Mouse (Mus musculus) thymus, postnatal 4 days (tissue): ENCODE data around the gene Myo18a.

Experiments
- DNase-seq: peaks from one replicate; pipeline ENCODE4 v3.0.0; 2021

Gene Myo18a

DNA sequence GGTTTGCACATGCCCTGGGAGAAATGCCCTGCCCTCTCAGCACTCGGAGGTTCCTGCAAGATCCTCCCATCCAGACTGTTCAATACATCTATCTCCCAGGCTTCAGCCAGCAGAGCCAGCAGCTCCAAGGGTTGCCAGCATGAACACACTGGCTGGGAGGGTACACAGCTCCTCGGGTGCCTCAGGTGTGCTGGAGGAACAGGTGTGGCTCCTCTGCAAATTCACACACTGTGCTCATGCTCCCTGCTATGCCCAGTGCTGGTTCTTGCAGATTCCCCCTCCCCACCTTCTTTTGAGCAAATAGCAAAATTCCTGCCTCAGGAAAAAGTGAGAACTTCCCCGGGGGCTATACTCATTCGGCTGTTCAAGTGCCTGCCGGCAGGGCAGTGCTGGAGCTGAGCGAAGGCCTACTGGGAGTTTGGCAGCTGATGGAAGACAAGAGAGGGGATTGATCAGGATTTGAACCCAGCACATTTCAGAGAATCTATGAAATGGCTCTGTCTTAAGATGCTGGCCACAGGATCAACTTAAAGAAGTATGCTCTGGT, 111.7 kb downstream of the Myo18a start:
- no peak for DNase-seq

DNA sequence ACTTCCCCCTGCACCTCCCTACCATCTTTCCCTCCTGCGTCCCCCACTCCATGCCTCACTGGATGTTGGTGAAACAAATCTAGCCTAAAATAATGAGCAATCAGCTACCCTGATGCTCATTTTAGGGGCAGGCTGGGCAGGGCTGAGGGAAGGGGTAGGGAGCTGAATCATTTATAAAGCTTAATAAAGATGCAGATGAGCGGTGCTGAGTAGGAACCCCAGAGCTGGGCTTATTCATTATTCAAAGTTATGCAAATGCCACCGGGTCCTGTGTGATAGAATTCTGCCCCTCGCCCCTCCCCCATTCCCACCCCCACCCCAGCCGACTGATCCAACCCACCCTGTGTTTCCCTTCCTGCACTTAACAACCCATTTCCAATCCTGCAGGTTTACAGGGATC, 112.2 kb downstream of the Myo18a start:
- no peak for DNase-seq

- DNase-seq = peak; percentile 62
Observed at GRCm38 (mm10) chr11:77875847-77876759, 113.1 kb downstream of the Myo18a start.

DNA sequence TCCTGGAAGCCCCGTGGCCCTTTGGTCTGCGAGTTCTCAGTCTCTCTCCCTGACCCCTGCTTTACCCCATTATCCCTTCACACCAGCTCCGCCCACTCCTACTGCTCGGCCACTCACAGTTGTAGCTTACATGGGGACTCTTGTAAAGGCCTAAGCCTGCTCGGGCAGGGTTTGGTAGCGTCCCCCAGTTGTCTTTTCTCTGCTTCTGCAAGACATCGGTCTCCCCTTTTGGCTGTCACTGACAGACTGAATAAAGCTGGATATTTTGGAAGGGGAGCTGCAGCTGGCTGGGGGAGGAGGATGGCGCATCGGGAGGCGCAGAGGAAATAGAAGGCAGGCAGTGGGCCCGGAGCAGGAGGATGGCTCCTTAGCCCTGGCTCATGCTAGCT, 113.7 kb downstream of the Myo18a start:
- DNase-seq = peak; percentile 44

GRCm38 (mm10) chr11:77884524-77885245, 121.6 kb downstream of the Myo18a start:
- DNase-seq = no peak

DNA sequence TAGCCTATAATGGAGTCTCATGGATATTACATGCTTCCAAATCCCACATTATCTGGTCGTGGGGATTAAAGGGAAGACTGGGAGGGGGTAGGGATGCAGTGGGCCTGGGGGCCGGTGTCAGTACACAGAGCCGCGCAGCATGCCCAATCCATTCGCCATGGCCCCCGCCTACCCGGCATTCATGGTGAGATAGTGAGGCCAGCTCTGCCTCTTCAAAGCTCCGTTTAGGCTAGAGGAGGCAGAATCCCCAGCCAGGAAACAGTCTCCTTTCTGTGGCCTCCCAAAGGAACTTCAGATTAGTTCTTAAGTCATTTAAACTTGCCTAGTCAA, 122.2 kb downstream of the Myo18a start:
- no peak for DNase-seq

DNA sequence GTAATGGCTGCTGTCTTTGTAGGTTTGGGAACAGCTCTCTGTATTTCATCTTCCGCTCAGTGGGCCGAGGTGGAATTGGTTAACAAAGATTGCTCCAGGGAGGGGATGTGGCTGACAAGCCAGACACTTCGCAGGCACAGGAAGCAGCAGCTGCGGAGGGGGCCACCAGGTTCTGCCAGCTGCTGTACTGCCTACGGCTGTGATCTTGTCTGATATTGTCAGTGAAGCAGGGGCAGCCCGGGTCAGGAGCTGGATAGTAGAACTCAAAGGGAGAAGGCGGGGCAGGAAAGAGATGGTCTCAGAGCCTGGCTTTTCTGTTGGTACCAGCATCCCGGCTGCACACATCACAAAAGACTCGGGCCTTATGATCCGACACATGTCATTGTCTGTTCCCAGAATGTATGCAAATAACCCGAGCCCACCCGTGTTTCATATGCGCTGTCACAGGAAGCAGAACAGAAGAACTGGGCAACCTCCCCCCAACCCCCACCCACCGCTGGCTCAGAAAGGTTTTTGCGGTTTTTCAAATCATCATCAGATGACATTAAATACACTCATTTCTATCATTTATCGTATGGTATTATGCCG, 124.4 kb downstream of the Myo18a start:
- peak; percentile 86 for DNase-seq

DNA sequence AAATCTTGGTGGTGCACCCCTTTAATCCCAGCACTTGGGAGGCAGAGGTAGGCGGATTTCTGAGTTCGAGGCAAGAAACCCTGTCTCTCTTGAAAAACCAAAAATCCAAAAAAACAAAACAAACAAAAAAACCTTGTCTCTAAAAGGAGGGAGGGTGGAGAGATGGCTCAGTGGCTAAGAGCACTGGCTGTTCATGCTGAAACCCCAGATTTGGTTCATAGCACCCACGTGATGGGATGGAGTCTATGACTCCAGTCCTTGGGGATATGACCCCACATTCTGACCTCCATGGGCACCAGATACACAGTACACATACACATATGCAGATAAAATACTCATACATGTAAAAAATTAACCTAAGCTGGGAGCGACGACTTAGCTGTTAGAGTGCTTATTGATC, 125.8 kb downstream of the Myo18a start:
- DNase-seq = no peak

- DNase-seq = no peak
Observed at GRCm38 (mm10) chr11:77889484-77889883, 126.4 kb downstream of the Myo18a start.

DNA sequence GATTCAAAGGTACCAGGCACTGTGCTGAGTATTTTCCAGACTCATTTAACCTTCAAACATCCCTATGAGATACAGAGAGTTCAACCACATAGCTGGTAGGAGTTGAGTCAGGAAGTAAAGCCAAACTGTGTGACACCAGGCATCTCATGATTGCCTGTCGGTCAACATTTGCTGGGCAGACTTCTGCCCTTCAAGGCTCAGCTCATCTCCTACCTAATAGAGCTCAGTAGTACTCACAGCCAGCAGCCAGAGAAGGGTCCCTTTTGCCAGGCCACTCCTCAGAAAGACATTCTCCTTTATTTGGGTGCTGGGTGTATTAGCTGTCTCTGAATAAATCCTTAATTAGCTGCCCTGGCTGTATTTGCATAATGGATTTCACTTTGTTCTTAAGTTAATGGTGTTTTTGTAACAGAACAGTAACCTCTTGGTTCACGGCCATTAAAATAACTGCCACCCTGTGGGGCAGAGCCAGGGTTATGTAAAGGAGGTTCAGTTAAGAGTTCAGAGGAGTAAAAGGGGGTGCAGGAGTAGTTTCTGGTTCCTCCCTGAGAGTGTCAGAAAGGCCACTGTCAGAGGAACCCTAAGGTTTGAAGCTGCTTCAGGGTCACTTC, 127.7 kb downstream of the Myo18a start:
- DNase-seq = no peak

DNA sequence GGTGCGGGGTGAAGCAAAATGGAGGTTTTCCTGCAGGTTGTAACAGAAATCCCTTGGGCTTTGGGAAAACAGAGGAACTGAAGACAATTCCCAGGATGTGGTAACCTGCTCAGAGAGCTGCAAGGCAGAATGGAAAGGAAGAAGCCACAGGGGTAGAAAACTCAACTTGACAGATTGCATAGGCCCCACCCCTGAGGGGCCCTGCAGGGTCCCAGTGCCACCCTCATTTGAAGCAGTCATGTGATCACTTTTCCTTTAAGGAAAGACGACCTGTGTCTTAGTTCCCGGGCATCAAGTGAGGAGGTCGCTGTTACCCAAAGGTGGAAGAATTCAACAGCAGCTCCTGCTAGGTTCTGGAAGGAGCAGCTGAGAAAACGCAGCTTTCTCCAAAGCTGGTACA, 129.8 kb downstream of the Myo18a start:
- no peak for DNase-seq

DNA sequence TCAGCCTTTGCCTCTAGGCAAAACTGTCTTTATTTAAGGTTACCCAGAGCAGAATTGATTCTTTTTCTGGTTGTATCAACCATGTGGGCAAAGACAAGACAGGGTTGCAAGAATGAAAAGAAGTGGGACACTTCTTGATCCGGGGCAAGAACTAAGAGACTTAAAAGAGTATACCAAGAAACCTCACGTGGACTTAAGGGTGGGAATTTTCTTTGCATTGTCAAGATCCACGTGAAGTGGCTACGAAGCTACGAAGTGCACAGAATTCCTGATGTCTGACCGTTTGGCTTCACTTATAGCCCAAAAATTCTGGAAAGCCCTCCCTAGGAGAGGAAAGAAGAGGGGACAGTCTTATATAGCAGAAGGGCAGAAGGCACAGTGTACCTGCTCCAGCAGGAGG, 130.2 kb downstream of the Myo18a start:
- no peak for DNase-seq

DNA sequence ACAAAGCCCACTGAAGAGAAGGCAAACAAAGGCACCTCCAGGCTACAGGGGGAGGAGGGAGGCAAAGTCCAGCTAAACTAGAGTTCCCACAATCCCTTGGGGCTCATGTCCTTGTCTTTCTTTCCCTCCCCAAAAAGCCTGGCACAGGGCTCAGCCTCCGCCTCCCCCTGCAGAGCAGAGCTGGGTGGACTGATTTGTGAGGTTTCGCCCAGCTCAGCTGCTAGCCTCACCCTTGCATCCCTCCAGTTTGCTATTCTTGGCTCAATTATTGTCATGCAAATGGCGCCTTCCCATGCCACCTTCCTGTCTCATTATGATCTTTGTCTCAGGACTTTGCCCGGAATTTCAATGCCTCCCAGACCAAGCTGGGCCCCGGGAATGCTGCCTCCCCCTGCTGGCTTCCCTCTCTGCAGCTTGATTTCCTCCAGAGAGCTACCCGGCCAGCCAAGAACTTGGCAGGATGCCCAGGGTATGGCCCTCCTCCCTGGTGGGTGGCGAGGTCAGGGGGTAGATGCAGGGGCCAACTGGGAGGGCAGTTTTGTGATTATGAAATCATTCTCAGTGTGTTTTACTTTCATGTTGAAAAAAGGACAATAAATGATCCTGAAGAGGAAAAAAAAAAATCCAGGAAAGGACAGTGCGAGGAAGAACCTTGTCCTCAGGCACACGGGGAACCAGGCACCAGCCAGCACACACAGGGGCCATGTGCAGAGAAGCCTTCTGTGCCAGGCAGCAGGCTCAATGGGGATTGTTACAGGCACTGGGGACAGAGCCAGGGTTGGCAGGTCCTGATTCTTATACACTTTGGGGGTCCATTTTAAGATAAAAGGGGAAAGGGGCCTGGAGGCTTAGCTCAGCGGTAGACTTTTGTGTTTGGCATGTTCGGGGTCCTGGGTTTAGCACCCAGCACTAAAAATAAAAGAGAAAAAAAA, 131.0 kb downstream of the Myo18a start, which contains the start of gene Pipox:
Pipox (minus strand) TSS at position 310 of the 932 bp plus-strand sequence.
- DNase-seq = no peak

GRCm38 (mm10) chr11:77894967-77895366, 131.9 kb downstream of the Myo18a start:
- no peak for DNase-seq

GRCm38 (mm10) chr11:77896011-77896410, 133.0 kb downstream of the Myo18a start:
- no peak for DNase-seq

DNA sequence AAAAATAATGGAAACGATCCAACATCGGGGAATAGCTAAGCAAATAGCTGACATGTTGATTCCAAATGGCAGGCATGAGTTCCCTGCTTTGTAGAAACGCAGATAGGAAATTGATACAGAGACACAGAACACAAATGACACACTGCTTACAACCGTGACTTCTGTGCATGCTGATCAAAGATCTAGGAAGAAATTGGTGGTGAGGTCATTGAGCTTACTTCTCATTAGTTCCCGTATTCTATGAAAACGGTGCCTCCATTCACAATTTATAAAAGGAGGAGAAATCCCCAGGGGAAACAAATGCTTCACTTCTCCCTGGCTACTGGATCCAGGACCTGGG, 133.4 kb downstream of the Myo18a start:
- DNase-seq = no peak

DNA sequence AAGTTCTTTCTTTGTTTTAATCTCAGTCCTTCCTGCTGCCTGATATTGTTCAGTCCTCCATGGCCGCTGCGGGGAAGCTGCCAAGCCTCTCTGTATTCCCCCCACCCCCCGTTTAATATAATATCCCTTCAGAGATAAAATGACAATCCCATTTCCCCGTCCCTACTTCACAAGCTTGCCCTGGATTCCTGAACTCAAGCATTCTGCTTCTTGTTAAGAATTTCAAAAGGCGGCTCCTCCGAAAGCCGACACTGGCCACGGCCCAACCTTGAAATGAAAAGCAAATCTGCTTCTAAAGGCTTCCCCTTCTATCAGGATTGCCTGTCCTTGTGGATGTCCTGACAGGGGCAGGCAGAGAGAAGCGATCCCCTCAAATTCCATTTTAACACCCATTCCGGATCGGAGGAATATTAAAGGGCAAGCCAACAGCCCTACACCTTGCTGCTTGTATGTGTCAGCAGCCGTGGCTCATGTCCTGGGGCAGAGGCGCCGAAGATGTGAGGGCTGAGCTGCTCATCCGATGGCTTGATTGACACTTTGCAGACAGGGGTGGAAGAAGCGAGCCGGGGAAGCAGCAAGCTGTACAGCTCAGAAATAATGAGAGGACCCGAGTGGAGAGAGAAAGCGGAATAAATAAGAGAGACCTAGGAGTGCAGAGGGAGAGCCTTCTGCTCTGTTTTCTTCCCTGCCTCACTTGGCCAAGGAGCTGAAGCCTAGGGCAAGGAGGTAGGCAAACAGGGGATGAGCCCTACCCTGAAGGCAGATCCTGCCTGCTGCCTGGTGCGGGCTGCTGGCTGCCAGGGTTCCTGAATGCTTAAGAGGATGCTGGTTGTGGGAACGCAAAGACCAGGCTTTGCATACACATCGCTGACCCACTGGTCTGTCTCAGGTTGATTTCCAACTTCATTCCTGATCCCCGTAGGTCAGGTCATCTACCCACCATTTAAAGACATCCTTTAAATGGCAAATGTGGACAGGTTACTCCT, 134.1 kb downstream of the Myo18a start:
- no peak for DNase-seq

DNA sequence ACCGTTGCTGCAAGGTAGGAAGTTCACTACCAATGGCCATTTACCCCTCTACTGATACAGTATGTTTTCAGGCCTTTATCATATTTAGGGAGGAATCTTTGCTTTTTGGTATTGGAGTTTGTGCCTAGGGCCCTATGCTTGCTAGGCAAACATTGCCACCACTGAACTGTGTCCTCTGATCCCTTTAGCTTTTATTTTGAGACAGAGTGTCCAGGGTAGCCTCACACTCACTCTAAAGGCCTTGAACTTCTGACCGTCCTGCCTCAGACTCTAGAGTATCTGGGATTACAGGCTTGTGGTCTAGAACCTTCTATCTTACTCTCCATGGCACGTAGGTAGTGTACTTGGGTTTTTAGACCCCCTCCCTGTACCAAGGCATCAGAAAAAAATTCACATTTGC, 137.1 kb downstream of the Myo18a start:
- no peak for DNase-seq

DNA sequence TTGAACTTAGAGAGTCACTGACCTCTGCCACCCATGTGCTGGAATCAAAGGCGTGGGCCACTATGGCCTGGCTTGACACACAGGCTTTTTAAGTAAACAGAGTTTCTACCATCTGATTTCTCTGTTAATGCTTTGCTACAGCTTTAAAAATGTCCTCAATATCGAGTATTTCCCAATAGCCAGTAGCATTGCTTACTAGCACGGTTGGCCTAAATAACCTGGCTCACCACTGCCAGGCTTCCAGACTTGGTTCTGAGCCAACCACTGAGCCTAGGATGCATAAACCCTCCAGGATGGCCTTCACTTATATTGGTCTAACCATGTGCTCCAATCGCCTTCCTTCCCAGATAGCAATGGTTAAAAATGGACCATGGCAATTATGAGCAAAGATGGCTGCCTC, 137.7 kb downstream of the Myo18a start:
- no peak for DNase-seq

GRCm38 (mm10) chr11:77901366-77901765, 138.3 kb downstream of the Myo18a start:
- DNase-seq = no peak
